Mouse (Mus musculus) forebrain, embryonic 12.5 days (tissue): ENCODE measurements around the gene Alox12. TPM values are rescaled to one million over a fixed set of nuclear protein-coding genes. Genes with fewer than 3 reads are reported as not detected.

Experiments
- ATAC-seq: fragments of 200-750 bp; cut with Nextera tagmentation; 2 replicates; pipeline ENCODE4 v1.8.0; 2017; ENCODE audit warnings: moderate TSS enrichment; ENCODE audit not compliant: low FRiP score
- H3K27ac ChIP-seq: fragments of 300-500 bp; sonication (generic); 2 replicates; pipeline ENCODE4 v1.5.1; 2016; ENCODE audit warnings: mild to moderate bottlenecking
- H3K27me3 ChIP-seq: fragments of 300-500 bp; sonication (generic); 2 replicates; pipeline ENCODE4 v1.6.1; 2016; ENCODE audit warnings: mild to moderate bottlenecking
- H3K36me3 ChIP-seq: fragments of 300-500 bp; sonication (generic); replicated peaks from 2 replicates; pipeline ENCODE4 v1.6.1; 2016; ENCODE audit warnings: mild to moderate bottlenecking
- H3K4me1 ChIP-seq: fragments of 300-500 bp; sonication (generic); 2 replicates; pipeline ENCODE4 v1.6.1; 2016
- H3K4me2 ChIP-seq: fragments of 300-500 bp; sonication (generic); 2 replicates; pipeline ENCODE4 v1.6.1; 2016; ENCODE audit warnings: mild to moderate bottlenecking, moderate library complexity
- H3K4me3 ChIP-seq: fragments of 300-500 bp; sonication (generic); replicated peaks from 2 replicates; pipeline ENCODE4 v1.5.1; 2016; ENCODE audit warnings: mild to moderate bottlenecking
- H3K9ac ChIP-seq: fragments of 300-500 bp; sonication (generic); 2 replicates; pipeline ENCODE4 v1.6.1; 2016; ENCODE audit warnings: mild to moderate bottlenecking
- H3K9me3 ChIP-seq: fragments of 300-500 bp; sonication (generic); 2 replicates; pipeline ENCODE4 v1.6.1; 2016
- WGBS: fragments of 180-500 bp; shearing (Covaris S2); methylation state at CpG from one replicate; pipeline ENCODE4 v1.1.7; 2016; 5-methylcytosine and 5-hydroxymethylcytosine counted together
- polyA plus RNA-seq: library from polyadenylated mRNA; unstranded; fragments of >200 nt; fragmentation: Nextera tagmentation; extraction: Ambion mirVana; gene quantifications from 2 replicates; pipeline ENCODE4 v1.2.1, GENCODE M21; 2016

Alox12 gene
- polyA plus RNA-seq, 1 experiment from 2014 or later = 1.6 TPM

GRCm38 (mm10) chr11:70271641-70272040, 16.5 kb upstream of the Alox12 start:
- Histone ChIP-seq H3K4me2 (no peak overlapping the region), H3K27me3 (0 out of 2 replicates have a peak, but pooled peaks cover 4% of the 10 kb centered on the region), H3K36me3 (no peaks in the 10 kb centered on the region), H3K9ac (no peak overlapping the region), H3K4me1 (no peaks in the 10 kb centered on the region), H3K9me3 (no peaks in the 10 kb centered on the region), H3K4me3 (no peak overlapping the region), H3K27ac (no peak overlapping the region)
- 86% methylated on average over 7 of the region's 7 CpGs for WGBS
- ATAC-seq = no peak

- Histone ChIP-seq H3K4me3 (no peak overlapping the region), H3K4me2 (no peak overlapping the region), H3K27ac (no peak overlapping the region), H3K9ac (no peak overlapping the region), H3K4me1 (no peaks in the 10 kb centered on the region), H3K9me3 (no peaks in the 10 kb centered on the region), H3K27me3 (peaks cover 9% of the 10 kb centered on the region; the same call in 1 of the 2 replicates), H3K36me3 (no peaks in the 10 kb centered on the region)
- 74% methylated on average over 1 of the region's 1 CpGs for WGBS
- ATAC-seq = no peak
Observed at GRCm38 (mm10) chr11:70266405-70266804, 11.3 kb upstream of the Alox12 start.

- no peak for ATAC-seq
- H3K27ac ChIP-seq = no peak overlapping the region
- peaks cover 8% of the 10 kb centered on the region; the same call in 1 of the 2 replicates for H3K27me3 ChIP-seq
- H3K4me2 ChIP-seq = no peak overlapping the region
- no peaks in the 10 kb centered on the region for H3K4me1 ChIP-seq
- WGBS = 79% methylated on average over 4 of the region's 4 CpGs
- H3K36me3 ChIP-seq = no peaks in the 10 kb centered on the region
- H3K9me3 ChIP-seq = no peaks in the 10 kb centered on the region
- H3K4me3 ChIP-seq = no peak overlapping the region
- no peak overlapping the region for H3K9ac ChIP-seq
Observed at GRCm38 (mm10) chr11:70265819-70266218, 10.7 kb upstream of the Alox12 start.

- no peak overlapping the region for H3K9ac ChIP-seq
- no peaks in the 10 kb centered on the region for H3K4me1 ChIP-seq
- no peak overlapping the region for H3K4me2 ChIP-seq
- no peaks in the 10 kb centered on the region for H3K36me3 ChIP-seq
- H3K27me3 ChIP-seq = peaks cover 8% of the 10 kb centered on the region; the same call in 1 of the 2 replicates
- H3K4me3 ChIP-seq = no peak overlapping the region
- WGBS = 63% methylated on average over 3 of the region's 3 CpGs
- ATAC-seq = no peak
- H3K9me3 ChIP-seq = no peaks in the 10 kb centered on the region
- H3K27ac ChIP-seq = no peak overlapping the region
Observed at GRCm38 (mm10) chr11:70265252-70265651, 10.1 kb upstream of the Alox12 start.

- peaks cover 12% of the 10 kb centered on the region; the same call in 1 of the 2 replicates for H3K4me1 ChIP-seq
- H3K9me3 ChIP-seq = no peaks in the 10 kb centered on the region
- no peak overlapping the region for H3K4me3 ChIP-seq
- ATAC-seq = no peak
- H3K27ac ChIP-seq = no peak overlapping the region
- no peak overlapping the region for H3K4me2 ChIP-seq
- 91% methylated on average over 4 of the region's 4 CpGs for WGBS
- no peaks in the 10 kb centered on the region for H3K36me3 ChIP-seq
- H3K27me3 ChIP-seq = peaks cover 33% of the 10 kb centered on the region
- H3K9ac ChIP-seq = no peak overlapping the region
Observed at GRCm38 (mm10) chr11:70259035-70259434, 3.9 kb upstream of the Alox12 start.

GRCm38 (mm10) chr11:70254337-70254736, 816 bp downstream of the Alox12 start:
- peaks cover 73% of the 10 kb centered on the region for H3K27me3 ChIP-seq
- peaks cover 12% of the 10 kb centered on the region; the same call in 1 of the 2 replicates for H3K4me1 ChIP-seq
- H3K4me2 ChIP-seq = peak overlapping the region; percentile 39; the same call in 1 of the 2 replicates
- 7% methylated on average over 18 of the region's 18 CpGs for WGBS
- ATAC-seq = no peak
- H3K27ac ChIP-seq = no peak overlapping the region
- peak overlapping the region; percentile 24 for H3K4me3 ChIP-seq
- H3K9ac ChIP-seq = no peak overlapping the region
- no peaks in the 10 kb centered on the region for H3K36me3 ChIP-seq
- H3K9me3 ChIP-seq = no peaks in the 10 kb centered on the region

- WGBS = 80% methylated on average over 8 of the region's 8 CpGs
- H3K27ac ChIP-seq = no peak overlapping the region
- no peak overlapping the region for H3K9ac ChIP-seq
- no peaks in the 10 kb centered on the region for H3K36me3 ChIP-seq
- H3K4me3 ChIP-seq = no peak overlapping the region
- H3K4me1 ChIP-seq = peaks cover 12% of the 10 kb centered on the region; the same call in 1 of the 2 replicates
- H3K4me2 ChIP-seq = no peak overlapping the region
- ATAC-seq = no peak
- H3K27me3 ChIP-seq = peaks cover 76% of the 10 kb centered on the region
- H3K9me3 ChIP-seq = no peaks in the 10 kb centered on the region
Observed at GRCm38 (mm10) chr11:70251853-70252252, 3.3 kb downstream of the Alox12 start.

GRCm38 (mm10) chr11:70250150-70250549, 5.0 kb downstream of the Alox12 start:
- no peak overlapping the region for H3K9ac ChIP-seq
- H3K4me1 ChIP-seq = peaks cover 11% of the 10 kb centered on the region; the same call in 1 of the 2 replicates
- 77% methylated on average over 11 of the region's 11 CpGs for WGBS
- no peak for ATAC-seq
- H3K27ac ChIP-seq = no peak overlapping the region
- H3K4me3 ChIP-seq = no peak overlapping the region
- no peaks in the 10 kb centered on the region for H3K36me3 ChIP-seq
- H3K4me2 ChIP-seq = no peak overlapping the region
- no peaks in the 10 kb centered on the region for H3K9me3 ChIP-seq
- peaks cover 62% of the 10 kb centered on the region for H3K27me3 ChIP-seq

GRCm38 (mm10) chr11:70247136-70247845, 7.9 kb downstream of the Alox12 start:
- H3K9me3 ChIP-seq = no peaks in the 10 kb centered on the region
- H3K4me2 ChIP-seq = no peak overlapping the region
- no peak overlapping the region for H3K4me3 ChIP-seq
- 47% methylated on average over 9 of the region's 9 CpGs for WGBS
- no peaks in the 10 kb centered on the region for H3K4me1 ChIP-seq
- no peak for ATAC-seq
- H3K36me3 ChIP-seq = no peaks in the 10 kb centered on the region
- peaks cover 45% of the 10 kb centered on the region for H3K27me3 ChIP-seq
- no peak overlapping the region for H3K27ac ChIP-seq
- H3K9ac ChIP-seq = no peak overlapping the region

GRCm38 (mm10) chr11:70242591-70242990, 12.6 kb downstream of the Alox12 start:
- no peak overlapping the region for H3K9ac ChIP-seq
- no peaks in the 10 kb centered on the region for H3K9me3 ChIP-seq
- no peak overlapping the region for H3K4me3 ChIP-seq
- ATAC-seq = no peak
- 72% methylated on average over 11 of the region's 11 CpGs for WGBS
- no peak overlapping the region for H3K27ac ChIP-seq
- H3K27me3 ChIP-seq = peaks cover 18% of the 10 kb centered on the region
- H3K36me3 ChIP-seq = no peaks in the 10 kb centered on the region
- H3K4me1 ChIP-seq = peaks cover 22% of the 10 kb centered on the region
- H3K4me2 ChIP-seq = no peak overlapping the region

- H3K27ac ChIP-seq = peak within 1 kb of the TSS; percentile 82
- H3K4me3 ChIP-seq = peak within 1 kb of the TSS; percentile 89
- no peaks in the 10 kb centered on the region for H3K9me3 ChIP-seq
- peak; percentile 62 for ATAC-seq
- peaks cover 13% of the 10 kb centered on the region for H3K36me3 ChIP-seq
- WGBS = under 1% methylated on average over 31 of the region's 35 CpGs
- H3K9ac ChIP-seq = peak within 1 kb of the TSS; percentile 85
- H3K4me1 ChIP-seq = peaks cover 34% of the 10 kb centered on the region
- H3K27me3 ChIP-seq = peaks cover 7% of the 10 kb centered on the region
- H3K4me2 ChIP-seq = peak within 1 kb of the TSS; percentile 98
Observed at GRCm38 (mm10) chr11:70239541-70240279, 15.4 kb downstream of the Alox12 start, which contains the start of the genes Gm21988 and Rnasek. Gene Gm21988, minus strand, starts transcription at chr11:70239830. Gene Rnasek, minus strand, starts transcription at chr11:70239842.

- Histone ChIP-seq H3K4me2 (peak overlapping the region; percentile 98), H3K27ac (peak overlapping the region; percentile 94), H3K9ac (peak overlapping the region; percentile 85), H3K4me1 (peaks cover 34% of the 10 kb centered on the region), H3K4me3 (peak overlapping the region; percentile 89), H3K27me3 (0 out of 2 replicates have a peak, but pooled peaks cover under 1% of the 10 kb centered on the region), H3K9me3 (no peaks in the 10 kb centered on the region), H3K36me3 (peaks cover 20% of the 10 kb centered on the region)
- 14% methylated on average over 23 of the region's 23 CpGs for WGBS
- ATAC-seq = no peak
Observed at GRCm38 (mm10) chr11:70238591-70239440, 16.3 kb downstream of the Alox12 start.
